Mouse (Mus musculus) E14TG2a.4 (cell line): ENCODE data around the gene Gmip.

ENCODE experiments used
- H3K27me3 ChIP-seq: 2 replicates; pipeline ENCODE4 v1.6.1; 2014; ENCODE audit warnings: low read length, control low read depth; ENCODE audit not compliant: insufficient read depth
- H3K36me3 ChIP-seq: 2 replicates; pipeline ENCODE4 v1.6.1; 2014; ENCODE audit warnings: low read length, control low read depth; ENCODE audit not compliant: insufficient read depth
- H3K4me1 ChIP-seq: replicated peaks from 2 replicates; pipeline ENCODE4 v1.6.1; 2014; ENCODE audit warnings: low read depth, low read length, control low read depth
- H3K4me3 ChIP-seq: replicated peaks from 2 replicates; pipeline ENCODE4 v1.5.1; 2014; ENCODE audit warnings: mild to moderate bottlenecking, low read length
- H3K9me3 ChIP-seq: 2 replicates; pipeline ENCODE4 v1.6.1; 2014; ENCODE audit warnings: low read length, control low read depth
- CTCF ChIP-seq: conservative IDR thresholded peaks from 2 replicates; pipeline ENCODE4 v1.5.1; 2014; ENCODE audit warnings: low read length
- NANOG ChIP-seq: IDR thresholded peaks from 2 replicates; pipeline ENCODE4 v1.6.1; 2014; ENCODE audit warnings: borderline replicate concordance, low read length, mixed read lengths
- POU5F1 ChIP-seq: IDR thresholded peaks from 2 replicates; pipeline ENCODE4 v1.6.1; 2014; ENCODE audit warnings: low read length, borderline replicate concordance

Gmip gene

GRCm38 (mm10) chr8:69790364-69790763 is 18.1 kb upstream of the Gmip start:
- no peak for TF ChIP-seq POU5F1
- no peak for TF ChIP-seq CTCF
- TF ChIP-seq NANOG = no peak
- peak overlapping the region; percentile 96 for H3K4me3 ChIP-seq

DNA sequence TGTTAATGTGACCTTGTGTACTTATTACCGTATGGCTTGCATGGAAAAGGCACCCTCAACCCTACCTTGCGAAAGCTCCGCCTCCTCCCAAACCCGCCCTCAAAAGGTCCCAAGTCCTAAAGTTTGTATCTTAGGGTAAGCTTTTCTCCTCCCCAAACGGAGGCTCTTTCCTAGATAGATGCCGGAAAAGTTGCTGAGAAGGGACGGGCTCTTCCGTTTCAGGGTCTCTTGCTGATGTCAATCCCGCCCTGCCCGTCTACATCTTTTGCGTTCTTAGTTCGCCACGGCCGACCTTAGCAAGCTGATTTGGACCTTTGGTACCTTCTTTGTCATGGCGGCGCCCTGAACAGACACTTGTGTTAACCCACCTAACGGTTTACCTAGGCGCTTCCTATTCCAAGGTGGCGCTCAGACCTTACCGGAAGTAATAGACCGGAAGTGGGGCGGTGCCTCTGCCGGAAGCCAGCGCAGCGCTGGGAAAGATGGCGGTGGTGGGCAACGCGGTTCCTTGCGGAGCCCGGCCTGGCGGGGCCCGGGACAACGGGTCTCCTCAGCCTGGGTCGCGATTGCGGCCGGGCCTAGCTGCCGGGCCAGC is 17.6 kb upstream of the Gmip start, which contains the start of the genes Atp13a1 and Zfp866:
Atp13a1 (plus strand) TSS at position 391 of the 595 bp plus-strand sequence.
Zfp866 (minus strand) TSS at position 406 of the 595 bp plus-strand sequence.
- Histone ChIP-seq H3K27me3 (no peaks in the 10 kb centered on the region), H3K4me3 (peak within 1 kb of the TSS; percentile 96), H3K4me1 (peaks cover 40% of the 10 kb centered on the region), H3K36me3 (peaks cover 38% of the 10 kb centered on the region), H3K9me3 (no peaks in the 10 kb centered on the region)
- TF ChIP-seq POU5F1 = no peak
- TF ChIP-seq CTCF = no peak
- no peak for TF ChIP-seq NANOG

More at GRCm38 (mm10) chr8:69790364-69790763, 18.1 kb upstream of the Gmip start:
- peaks cover 40% of the 10 kb centered on the region for H3K4me1 ChIP-seq
- H3K36me3 ChIP-seq = peaks cover 33% of the 10 kb centered on the region
- H3K27me3 ChIP-seq = no peaks in the 10 kb centered on the region
- H3K9me3 ChIP-seq = no peaks in the 10 kb centered on the region

GRCm38 (mm10) chr8:69791415-69792068 is 16.9 kb upstream of the Gmip start:
- Histone ChIP-seq H3K4me3 (peak overlapping the region; percentile 96), H3K27me3 (no peaks in the 10 kb centered on the region), H3K9me3 (no peaks in the 10 kb centered on the region), H3K4me1 (peaks cover 41% of the 10 kb centered on the region), H3K36me3 (peaks cover 45% of the 10 kb centered on the region)
- TF ChIP-seq CTCF = no peak
- no peak for TF ChIP-seq POU5F1
- TF ChIP-seq NANOG = no peak

DNA sequence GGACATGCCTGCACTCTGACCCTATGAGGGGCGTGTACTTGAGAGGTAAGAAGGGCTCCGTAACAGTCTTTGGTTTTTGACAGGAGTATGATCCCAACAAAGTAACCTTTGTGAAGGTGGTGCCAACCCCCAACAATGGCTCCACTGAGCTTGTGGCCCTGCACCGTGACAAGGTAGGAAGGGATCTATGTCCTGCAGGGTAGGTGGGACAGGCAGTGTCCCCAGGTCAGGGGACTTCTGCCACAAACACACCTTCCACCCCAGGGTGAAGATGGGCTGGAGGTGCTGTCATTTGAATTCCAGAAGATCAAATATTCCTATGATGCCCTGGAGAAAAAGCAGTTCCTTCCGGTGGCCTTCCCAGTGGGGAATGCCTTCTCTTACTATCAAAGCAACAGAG is 14.8 kb upstream of the Gmip start:
- Histone ChIP-seq H3K27me3 (no peaks in the 10 kb centered on the region), H3K36me3 (peaks cover 66% of the 10 kb centered on the region), H3K4me3 (no peak overlapping the region), H3K9me3 (no peaks in the 10 kb centered on the region), H3K4me1 (peaks cover 47% of the 10 kb centered on the region)
- TF ChIP-seq CTCF (no peak), NANOG (no peak), POU5F1 (no peak)

- no peak overlapping the region for H3K4me3 ChIP-seq
- no peaks in the 10 kb centered on the region for H3K27me3 ChIP-seq
- H3K9me3 ChIP-seq = no peaks in the 10 kb centered on the region
- H3K36me3 ChIP-seq = peaks cover 71% of the 10 kb centered on the region
- TF ChIP-seq NANOG (no peak), POU5F1 (no peak), CTCF (no peak)
- H3K4me1 ChIP-seq = peaks cover 45% of the 10 kb centered on the region
Measured at GRCm38 (mm10) chr8:69794096-69794495, 14.4 kb upstream of the Gmip start.

- Histone ChIP-seq H3K27me3 (no peaks in the 10 kb centered on the region), H3K4me3 (no peak overlapping the region), H3K36me3 (peaks cover 79% of the 10 kb centered on the region), H3K9me3 (no peaks in the 10 kb centered on the region), H3K4me1 (peaks cover 37% of the 10 kb centered on the region)
- TF ChIP-seq NANOG = no peak
Measured at GRCm38 (mm10) chr8:69794901-69795300, 13.6 kb upstream of the Gmip start.

GRCm38 (mm10) chr8:69796721-69797345 is 11.6 kb upstream of the Gmip start:
- TF ChIP-seq CTCF = no peak
- TF ChIP-seq POU5F1 = no peak
- Histone ChIP-seq H3K27me3 (no peaks in the 10 kb centered on the region), H3K9me3 (no peaks in the 10 kb centered on the region), H3K36me3 (peaks cover 98% of the 10 kb centered on the region), H3K4me1 (peaks cover 32% of the 10 kb centered on the region), H3K4me3 (no peak overlapping the region)

- H3K4me3 ChIP-seq = no peak overlapping the region
- H3K36me3 ChIP-seq = peaks cover 100% of the 10 kb centered on the region
- H3K4me1 ChIP-seq = peaks cover 24% of the 10 kb centered on the region
- no peaks in the 10 kb centered on the region for H3K9me3 ChIP-seq
- TF ChIP-seq NANOG = no peak
- no peak for TF ChIP-seq POU5F1
- no peak for TF ChIP-seq CTCF
- H3K27me3 ChIP-seq = no peaks in the 10 kb centered on the region
Measured at GRCm38 (mm10) chr8:69797661-69798060, 10.8 kb upstream of the Gmip start.

DNA sequence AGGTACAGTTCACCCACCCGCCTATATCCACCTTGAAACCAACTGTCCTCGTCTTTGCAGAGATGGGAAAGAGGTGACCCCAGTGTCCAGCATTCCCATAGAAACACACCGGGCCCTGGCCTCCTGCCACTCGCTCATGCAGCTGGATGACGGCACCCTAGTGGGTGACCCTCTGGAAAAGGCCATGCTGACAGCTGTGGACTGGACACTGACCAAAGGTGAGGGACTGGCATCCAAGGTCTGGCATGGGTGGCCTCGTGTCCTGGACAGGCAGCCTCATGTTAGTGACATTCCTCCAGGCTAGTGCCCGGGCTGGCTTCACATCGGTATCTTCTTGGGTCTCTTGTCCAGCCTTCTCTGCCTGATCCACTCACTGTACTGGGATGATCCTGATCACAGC is 9.2 kb upstream of the Gmip start:
- H3K4me3 ChIP-seq = no peak overlapping the region
- TF ChIP-seq CTCF (no peak), NANOG (no peak), POU5F1 (no peak)
- no peaks in the 10 kb centered on the region for H3K27me3 ChIP-seq
- H3K36me3 ChIP-seq = peaks cover 100% of the 10 kb centered on the region
- no peaks in the 10 kb centered on the region for H3K9me3 ChIP-seq
- peaks cover 15% of the 10 kb centered on the region; the same call in 1 of the 2 replicates for H3K4me1 ChIP-seq
